Mouse (Mus musculus) liver, embryonic 14.5 days (tissue): ENCODE results near the gene Eya2.

Source experiments
- CTCF ChIP-seq: IDR thresholded peaks from 2 replicates; pipeline ENCODE4 v1.5.1; 2016; ENCODE audit warnings: antibody characterized with exemption, low read depth, control low read depth
- EP300 ChIP-seq: IDR thresholded peaks from 2 replicates; pipeline ENCODE4 v1.6.1; 2016; ENCODE audit warnings: antibody characterized with exemption, low read depth

- TF ChIP-seq CTCF (no peak), EP300 (no peak)
Measured at GRCm38 (mm10) chr2:165740381-165740780, 145.5 kb downstream of the Eya2 start.
